Mouse (Mus musculus) adrenal gland, postnatal 25 days (tissue): ENCODE results near the gene Ctdsp1. TPM values are rescaled to one million over a fixed set of nuclear protein-coding genes. Genes with fewer than 3 reads are reported as not detected.

Experiments used
- microRNA-seq, 2 experiments: library from miRNA; unstranded; fragments of <30 nt; microRNA quantifications; one replicate each; pipeline ENCODE4 v1.2.0; 2021
- total RNA-seq: library from RNA; stranded (reverse); gene quantifications from 2 replicates; pipeline ENCODE4 v1.2.3, GENCODE M21; 2021

The Ctdsp1 gene
- total RNA-seq, 1 experiment from 2014 or later = 168 TPM

Small RNA genes lying within 50 kb of the gene (microRNA-seq; reads per million reads assigned to microRNA genes)
- 26,478 to 38,172 reads per million in 2 experiments for gene Mir26b

Other genes with a start within 250 kb of the Ctdsp1 start
- not detected in 2 replicates for gene Cxcr2, start 237.5 kb upstream of the Ctdsp1 start, total RNA-seq
- gene Cxcr1, start 196.9 kb upstream of the Ctdsp1 start, total RNA-seq = not detected in 2 replicates
- 170 and 172 TPM in 2 replicates for gene Arpc2, start 155.4 kb upstream of the Ctdsp1 start, total RNA-seq
- not detected in 2 replicates for gene Gpbar1, start 113.0 kb upstream of the Ctdsp1 start, total RNA-seq
- gene Aamp, start 106.8 kb upstream of the Ctdsp1 start, total RNA-seq = 157 and 183 TPM in 2 replicates
- gene Pnkd, start 106.6 kb upstream of the Ctdsp1 start, total RNA-seq = 65.2 and 75.9 TPM in 2 replicates
- 83.1 and 84.7 TPM in 2 replicates for gene Tmbim1, start 85.9 kb upstream of the Ctdsp1 start, total RNA-seq
- gene Catip, start 29.4 kb upstream of the Ctdsp1 start, total RNA-seq = 0.67 TPM in 2 replicates
- 5.8 and 11.4 TPM in 2 replicates for gene Slc11a1, start 16.3 kb upstream of the Ctdsp1 start, total RNA-seq
- gene Vil1, start 17.9 kb downstream of the Ctdsp1 start, total RNA-seq = 1.6 TPM in 2 replicates
- 26.3 and 27.2 TPM in 2 replicates for gene Cnot9, start 114.5 kb downstream of the Ctdsp1 start, total RNA-seq
- 0.24 and 0.82 TPM in 2 replicates for gene Plcd4, start 151.4 kb downstream of the Ctdsp1 start, total RNA-seq
- gene Usp37, start 152.8 kb downstream of the Ctdsp1 start, total RNA-seq = 16.5 and 25.3 TPM in 2 replicates
- gene Zfp142, start 196.7 kb downstream of the Ctdsp1 start, total RNA-seq = 15.7 and 17.7 TPM in 2 replicates
- gene Bcs1l, start 196.8 kb downstream of the Ctdsp1 start, total RNA-seq = 30.3 and 30.8 TPM in 2 replicates
- gene Rnf25, start 209.9 kb downstream of the Ctdsp1 start, total RNA-seq = 46.4 and 56.7 TPM in 2 replicates
- 3.7 and 4.2 TPM in 2 replicates for gene Stk36, start 209.9 kb downstream of the Ctdsp1 start, total RNA-seq